Mouse (Mus musculus) kidney, adult 2 months (tissue): ENCODE data around the gene Elavl1.

Experiments
- CTCF ChIP-seq: fragments of 200-500 bp; conservative IDR thresholded peaks from 2 replicates; pipeline ENCODE4 v1.5.1; 2011; ENCODE audit warnings: low read depth, mild to moderate bottlenecking, control low read depth, low read length, moderate library complexity, mixed read lengths; ENCODE audit not compliant: insufficient read depth, insufficient read length
- POLR2A ChIP-seq: fragments of 200-500 bp; IDR thresholded peaks from one replicate; pipeline ENCODE4 v1.6.1; 2011; ENCODE audit warnings: low read depth, low read length, control low read depth

- TF ChIP-seq CTCF: no peak
- no peak for TF ChIP-seq POLR2A
Measured at GRCm38 (mm10) chr8:4350618-4351017, 25.4 kb upstream of the Elavl1 start.
